Comparison of ENCODE assay signal across 10 mouse cellular contexts in genomic region chr1:137903351-137903750, GRCm38 (mm10).
DNase-seq lines count a peak whose midpoint lies in the region; ATAC-seq and TF ChIP-seq lines count a peak whose summit lies in the region.
"Had no signal": no experiment of that assay in that cellular context is flagged by ENCODE, and none has a peak within 500 bp of the region (broad histone marks: within the 10 kb centered on the region; RNA-seq: fewer than 3 reads in every experiment).

No protein-coding gene starts in this region.

- TF ChIP-seq CTCF in thymus, adult 2 months (IDR thresholded peaks at IDR 0.05; ENCODE audit: borderline replicate concordance, control insufficient read depth, extremely low read depth, insufficient read depth, low read length, poor library complexity) = no peak

- TF ChIP-seq POLR2A in thymus, adult 2 months (IDR thresholded peaks at IDR 0.05; ENCODE audit: control insufficient read depth, extremely low read depth, insufficient read depth, low read length, poor library complexity) = no peak

- WGBS in thymus, adult 2 months = 44% methylated on average over 4 of the region's 4 CpGs
- 2% methylated on average over 4 of the region's 4 CpGs for WGBS in forebrain, embryonic 15.5 days
- WGBS in midbrain, embryonic 10.5 days = 32% methylated on average over 4 of the region's 4 CpGs

- peak overlapping the region; percentile 66 for H3K9ac ChIP-seq in forebrain, embryonic 15.5 days (replicated peaks)
- H3K9ac ChIP-seq: liver, postnatal 0 days had no signal

- no peak for DNase-seq in thymus, adult 2 months
- DNase-seq in thymus, adult 18-20 months = no peak
- DNase-seq in midbrain, embryonic 10.5 days (ENCODE audit: low spot score) = no peak
- no peak for DNase-seq in adrenal gland, postnatal 4 days (ENCODE audit: low spot score in 2 of 2)
- no peak for DNase-seq in natural killer cell, adult 2 months (ENCODE audit: low spot score in 2 of 2)
- DNase-seq in cerebellum, postnatal 25 days = no peak
- DNase-seq: liver, postnatal 0 days had no signal

- ATAC-seq in forebrain, embryonic 15.5 days (replicated peaks) = no peak
- ATAC-seq: intestine, postnatal 0 days; liver, postnatal 0 days had no signal

- H3K4me1 ChIP-seq in thymus, adult 2 months (replicated peaks; ENCODE audit: control insufficient read depth, insufficient read depth, low read length) = 0 out of 2 replicates have a peak, but pooled peaks cover 2% of the 10 kb centered on the region
- peaks cover 50% of the 10 kb centered on the region for H3K4me1 ChIP-seq in forebrain, embryonic 15.5 days
- peaks cover 53% of the 10 kb centered on the region for H3K4me1 ChIP-seq in midbrain, embryonic 10.5 days

- H3K9me3 ChIP-seq in forebrain, embryonic 15.5 days = no peaks in the 10 kb centered on the region
- no peaks in the 10 kb centered on the region for H3K9me3 ChIP-seq in midbrain, embryonic 10.5 days (replicated peaks)

- peak overlapping the region; percentile 47; the same call in 1 of the 2 replicates for H3K27ac ChIP-seq in thymus, adult 2 months (ENCODE audit: control insufficient read depth, insufficient read depth, low read length)
- peak overlapping the region; percentile 65 for H3K27ac ChIP-seq in forebrain, embryonic 15.5 days (replicated peaks)
- peak overlapping the region; percentile 46; the same call in 1 of the 2 replicates for H3K27ac ChIP-seq in midbrain, embryonic 10.5 days (replicated peaks)

- H3K27me3 ChIP-seq in thymus, adult 2 months (ENCODE audit: control insufficient read depth, insufficient read depth, low read length) = no peaks in the 10 kb centered on the region
- no peaks in the 10 kb centered on the region for H3K27me3 ChIP-seq in forebrain, embryonic 15.5 days
- H3K27me3 ChIP-seq in midbrain, embryonic 10.5 days (ENCODE audit: low read depth, poor library complexity, severe bottlenecking) = no peaks in the 10 kb centered on the region

- H3K4me3 ChIP-seq in thymus, adult 2 months (ENCODE audit: control insufficient read depth, insufficient read depth, low read length) = no peak overlapping the region
- H3K4me3 ChIP-seq in forebrain, embryonic 15.5 days = peak overlapping the region; percentile 53
- peak overlapping the region; percentile 23; the same call in 1 of the 2 replicates for H3K4me3 ChIP-seq in midbrain, embryonic 10.5 days
- H3K4me3 ChIP-seq: myocyte had no signal

- H3K36me3 ChIP-seq in thymus, adult 2 months (ENCODE audit: control insufficient read depth, insufficient read depth, low read length) = peaks cover 60% of the 10 kb centered on the region
- H3K36me3 ChIP-seq in forebrain, embryonic 15.5 days = no peaks in the 10 kb centered on the region
- peaks cover 1% of the 10 kb centered on the region; the same call in 1 of the 2 replicates for H3K36me3 ChIP-seq in midbrain, embryonic 10.5 days

- peak overlapping the region; percentile 50 for H3K4me2 ChIP-seq in forebrain, embryonic 15.5 days (replicated peaks)
